Comparison of ENCODE assay signal across 10 mouse cellular contexts in genomic region chr15:99865942-99866341, GRCm38 (mm10). TPM values are rescaled to one million over a fixed set of nuclear protein-coding genes. Genes with fewer than 3 reads are reported as not detected.
DNase-seq lines count a peak whose midpoint lies in the region; ATAC-seq and TF ChIP-seq lines count a peak whose summit lies in the region.
"Had no signal": no experiment of that assay in that cellular context is flagged by ENCODE, and none has a peak within 500 bp of the region (broad histone marks: within the 10 kb centered on the region; RNA-seq: fewer than 3 reads in every experiment).

No protein-coding gene starts in this region.

- no peak overlapping the region for H3K4me2 ChIP-seq in forebrain, postnatal 0 days (ENCODE audit: low read depth)
- H3K4me2 ChIP-seq: midbrain, embryonic 12.5 days had no signal

- ATAC-seq in forebrain, postnatal 0 days = no peak

- intact Hi-C loops in gastrocnemius, adult 2 months (cut with DNase I) = loop anchor here (5.0 kb wide), 1 partner anchor 44 kb away; no protein-coding TSS in a partner anchor
- intact Hi-C loops in heart, postnatal 36 days (cut with DNase I) = loop anchor here (2.0 kb wide), 1 partner anchor 39 kb away; no protein-coding TSS in a partner anchor

- 43% methylated on average over 5 of the region's 5 CpGs for WGBS in forebrain, postnatal 0 days

- peak overlapping the region; percentile 30 for H3K4me3 ChIP-seq in gastrocnemius, adult 2 months
- H3K4me3 ChIP-seq in forebrain, postnatal 0 days (ENCODE audit: low read depth, low read length) = no peak overlapping the region
- H3K4me3 ChIP-seq: erythroblast, embryonic 14.5 days; midbrain, embryonic 12.5 days had no signal

- no peaks in the 10 kb centered on the region; the same call in 1 of the 2 replicates for H3K36me3 ChIP-seq in forebrain, postnatal 0 days (ENCODE audit: insufficient read depth)
- H3K36me3 ChIP-seq: midbrain, embryonic 12.5 days had no signal

- H3K27ac ChIP-seq in gastrocnemius, adult 2 months = peak overlapping the region; percentile 80
- no peak overlapping the region for H3K27ac ChIP-seq in forebrain, postnatal 0 days (ENCODE audit: low read depth, low read length)
- H3K27ac ChIP-seq: midbrain, embryonic 12.5 days had no signal

- no peak for TF ChIP-seq CTCF in gastrocnemius, adult 2 months (IDR thresholded peaks at IDR 0.05)
- no peak for TF ChIP-seq CTCF in forebrain, postnatal 0 days (IDR thresholded peaks at IDR 0.05; ENCODE audit: low read depth)

- H3K9me3 ChIP-seq in forebrain, postnatal 0 days (ENCODE audit: low read length) = no peaks in the 10 kb centered on the region
- H3K9me3 ChIP-seq: midbrain, embryonic 12.5 days had no signal

- H3K9ac ChIP-seq in forebrain, postnatal 0 days = no peak overlapping the region
- H3K9ac ChIP-seq: midbrain, embryonic 12.5 days had no signal

- no peaks in the 10 kb centered on the region for H3K27me3 ChIP-seq in forebrain, postnatal 0 days (ENCODE audit: insufficient read depth, low read length)
- H3K27me3 ChIP-seq: midbrain, embryonic 12.5 days had no signal

- DNase-seq in gastrocnemius, adult 2 months = peak; percentile 41
- DNase-seq in gastrocnemius, postnatal 10 days = no peak
- peak; percentile 86 for DNase-seq in adrenal gland, adult 2 months
- peak; percentile 61 to 63 for DNase-seq in heart, postnatal 36 days
- peak; percentile 82 to 86 for DNase-seq in lung, adult 18-20 months
- no peak for DNase-seq in thymus, adult 18-20 months
- no peak for DNase-seq in forebrain, postnatal 0 days
- no peak for DNase-seq in thymus, postnatal 36 days

- no peaks in the 10 kb centered on the region for H3K4me1 ChIP-seq in forebrain, postnatal 0 days (ENCODE audit: insufficient read depth)

RNA-seq across cellular contexts. Expression of gene Lima1, which starts 9.3 kb away (rescaled TPM):
- 1 to 10 TPM; 7.9 to 9.8 TPM for total RNA-seq in gastrocnemius, adult 2 months (2021)
- total RNA-seq in gastrocnemius, postnatal 10 days (2021) = 10 to 100 TPM; 30.4 to 41.9 TPM
- total RNA-seq in adrenal gland, adult 2 months (2021) = 10 to 100 TPM; 35.3 to 50.0 TPM
- polyA plus RNA-seq in adrenal gland, adult 2 months (2012; rRNA removed) = 5.7 and 8.3 TPM in 2 replicates
- 10 to 100 TPM; 19.9 to 21.0 TPM for total RNA-seq in heart, postnatal 36 days (2021)
- 9.7 and 12.5 TPM in 2 replicates for total RNA-seq in forebrain, postnatal 0 days (2014; rRNA removed)
- 8.5 and 11.8 TPM in 2 replicates for polyA plus RNA-seq in forebrain, postnatal 0 days (2015; fragmentation: Nextera tagmentation; extraction: Ambion mirVana)

Comparison
In these comparisons a context has a peak if more than half of its experiments do, and no peak if none do; other contexts are left out.
1. DNase-seq: peak in gastrocnemius, adult 2 months (single experiment), adrenal gland, adult 2 months (single experiment), heart, postnatal 36 days (2 of 2) and lung, adult 18-20 months (2 of 2); none in gastrocnemius, postnatal 10 days (single experiment), thymus, adult 18-20 months (0 of 2), forebrain, postnatal 0 days (single experiment) and thymus, postnatal 36 days (0 of 2).